Mouse (Mus musculus): ENCODE data around the gene Syk.

Gene Syk

GRCm38 (mm10) chr13:52582878-52583661, at the start of gene Syk:
Gene Syk, plus strand, starts transcription at chr13:52583173.
- in situ Hi-C loops (cut with MboI, MseI) = no loop called here

GRCm38 (mm10) chr13:52533644-52534043, 49.3 kb upstream of the Syk start:
- in situ Hi-C loops (cut with MboI, MseI) = no loop called here

- in situ Hi-C loops (cut with MboI, MseI) = loop anchor here (5.0 kb wide), 1 partner anchor 258 kb away; no protein-coding TSS in a partner anchor
These were observed 47.4 kb upstream of the Syk start for GRCm38 (mm10) chr13:52535542-52535941.

GRCm38 (mm10) chr13:52537754-52538587, 45.0 kb upstream of the Syk start:
- in situ Hi-C loops (cut with MboI, MseI) = loop anchor here (5.0 kb wide), 1 partner anchor 261 kb away; no protein-coding TSS in a partner anchor

GRCm38 (mm10) chr13:52538588-52539116, 44.3 kb upstream of the Syk start:
- in situ Hi-C loops (cut with MboI, MseI) = loop anchor here (5.0 kb wide), 1 partner anchor 261 kb away; no protein-coding TSS in a partner anchor

- in situ Hi-C loops (cut with MboI, MseI) = loop anchor here (5.0 kb wide), 1 partner anchor 262 kb away; no protein-coding TSS in a partner anchor
These were observed 43.5 kb upstream of the Syk start for GRCm38 (mm10) chr13:52539461-52539860.

- in situ Hi-C loops (cut with MboI, MseI) = no loop called here
These were observed 41.5 kb upstream of the Syk start for GRCm38 (mm10) chr13:52541385-52542035.

GRCm38 (mm10) chr13:52542036-52542526, 40.9 kb upstream of the Syk start:
- in situ Hi-C loops (cut with MboI, MseI) = no loop called here

GRCm38 (mm10) chr13:52542636-52543035, 40.3 kb upstream of the Syk start:
- in situ Hi-C loops (cut with MboI, MseI) = no loop called here

GRCm38 (mm10) chr13:52546288-52546687, 36.7 kb upstream of the Syk start:
- in situ Hi-C loops (cut with MboI, MseI) = no loop called here

- in situ Hi-C loops (cut with MboI, MseI) = no loop called here
These were observed 32.2 kb upstream of the Syk start for GRCm38 (mm10) chr13:52550690-52551193.

GRCm38 (mm10) chr13:52551275-52551674, 31.7 kb upstream of the Syk start:
- in situ Hi-C loops (cut with MboI, MseI) = no loop called here

- in situ Hi-C loops (cut with MboI, MseI) = no loop called here
These were observed 30.0 kb upstream of the Syk start for GRCm38 (mm10) chr13:52552822-52553477.

- in situ Hi-C loops (cut with MboI, MseI) = no loop called here
These were observed 28.3 kb upstream of the Syk start for GRCm38 (mm10) chr13:52554722-52555121.

GRCm38 (mm10) chr13:52557421-52557820, 25.6 kb upstream of the Syk start:
- in situ Hi-C loops (cut with MboI, MseI) = no loop called here

- in situ Hi-C loops (cut with MboI, MseI) = no loop called here
These were observed 21.4 kb upstream of the Syk start for GRCm38 (mm10) chr13:52561367-52562165.

- in situ Hi-C loops (cut with MboI, MseI) = no loop called here
These were observed 20.8 kb upstream of the Syk start for GRCm38 (mm10) chr13:52562166-52562571.

GRCm38 (mm10) chr13:52565103-52565739, 17.8 kb upstream of the Syk start:
- in situ Hi-C loops (cut with MboI, MseI) = no loop called here

GRCm38 (mm10) chr13:52566188-52566760, 16.7 kb upstream of the Syk start:
- in situ Hi-C loops (cut with MboI, MseI) = no loop called here

All from T-helper 2 cell (primary cell).